In genomic region chr12:81688537-81688936, GRCm38 (mm10) we compare ENCODE assay signal across 12 mouse cellular contexts. TPM values are rescaled to one million over a fixed set of nuclear protein-coding genes. Genes with fewer than 3 reads are reported as not detected.
DNase-seq lines count a peak whose midpoint lies in the region.
"Had no signal": no experiment of that assay in that cellular context is flagged by ENCODE, and none has a peak within 500 bp of the region (broad histone marks: within the 10 kb centered on the region; RNA-seq: fewer than 3 reads in every experiment).

No protein-coding gene starts in this region.

- peak; percentile 16 to 68 for DNase-seq in adrenal gland, adult (ENCODE audit: inconsistent age in 2 of 2, low spot score in 1 of 2)
- DNase-seq in adrenal gland, postnatal 4 days (ENCODE audit: low spot score in 2 of 2): no peak
- peak; percentile 66 for DNase-seq in adrenal gland, adult 2 months
- DNase-seq in heart, adult 8-10 months (ENCODE audit: low spot score): peak; percentile 46
- peak; percentile 30 to 43 for DNase-seq in heart, postnatal 36 days
- DNase-seq in thymus, postnatal 14 days: no peak
- DNase-seq in embryo, embryonic 11 days: no peak
- DNase-seq in retina, embryonic 14.5 days (ENCODE audit: low spot score): no peak
- DNase-seq: thymus, adult 18-20 months had no signal

- intact Hi-C loops in heart, postnatal 36 days (cut with DNase I): no loop called here

RNA-seq across cellular contexts. Expression of gene Ttc9, which starts 57.5 kb away (rescaled TPM):
- total RNA-seq in adrenal gland, postnatal 4 days (2021): 1 to 10 TPM; 5.4 to 8.0 TPM
- 1 to 10 TPM; 3.7 to 3.8 TPM for total RNA-seq in adrenal gland, adult 2 months (2021)
- polyA plus RNA-seq in adrenal gland, adult 2 months (2012; rRNA removed): 0.73 TPM in 2 replicates
- 1 to 10 TPM; 1.2 to 2.2 (median 1.8) TPM for total RNA-seq in heart, adult 8-10 months (2022)
- 1 to 10 TPM; 2.3 to 2.5 TPM for total RNA-seq in heart, postnatal 36 days (2021)
- total RNA-seq: liver, adult 2 months had no signal
- polyA plus RNA-seq: activated CD4-positive, CD25-positive, alpha-beta regulatory T cell, adult 4 months; liver, adult 2 months; macrophage had no signal

Comparison
In these comparisons a context has a peak if more than half of its experiments do, and no peak if none do; other contexts are left out.
1. DNase-seq: peak in adrenal gland, adult (2 of 2), adrenal gland, adult 2 months (single experiment), heart, adult 8-10 months (single experiment) and heart, postnatal 36 days (2 of 2); none in adrenal gland, postnatal 4 days (0 of 2), thymus, postnatal 14 days (single experiment), embryo, embryonic 11 days (single experiment) and retina, embryonic 14.5 days (single experiment).